Mouse (Mus musculus) spleen, adult 18-20 months (tissue): ENCODE results near the gene Eif3b.

Experiments used
- DNase-seq, 2 experiments: peaks; one replicate each; pipeline ENCODE4 v3.0.0; 2022; ENCODE audit warnings: mixed read lengths in 2 of 2

Gene Eif3b

DNA sequence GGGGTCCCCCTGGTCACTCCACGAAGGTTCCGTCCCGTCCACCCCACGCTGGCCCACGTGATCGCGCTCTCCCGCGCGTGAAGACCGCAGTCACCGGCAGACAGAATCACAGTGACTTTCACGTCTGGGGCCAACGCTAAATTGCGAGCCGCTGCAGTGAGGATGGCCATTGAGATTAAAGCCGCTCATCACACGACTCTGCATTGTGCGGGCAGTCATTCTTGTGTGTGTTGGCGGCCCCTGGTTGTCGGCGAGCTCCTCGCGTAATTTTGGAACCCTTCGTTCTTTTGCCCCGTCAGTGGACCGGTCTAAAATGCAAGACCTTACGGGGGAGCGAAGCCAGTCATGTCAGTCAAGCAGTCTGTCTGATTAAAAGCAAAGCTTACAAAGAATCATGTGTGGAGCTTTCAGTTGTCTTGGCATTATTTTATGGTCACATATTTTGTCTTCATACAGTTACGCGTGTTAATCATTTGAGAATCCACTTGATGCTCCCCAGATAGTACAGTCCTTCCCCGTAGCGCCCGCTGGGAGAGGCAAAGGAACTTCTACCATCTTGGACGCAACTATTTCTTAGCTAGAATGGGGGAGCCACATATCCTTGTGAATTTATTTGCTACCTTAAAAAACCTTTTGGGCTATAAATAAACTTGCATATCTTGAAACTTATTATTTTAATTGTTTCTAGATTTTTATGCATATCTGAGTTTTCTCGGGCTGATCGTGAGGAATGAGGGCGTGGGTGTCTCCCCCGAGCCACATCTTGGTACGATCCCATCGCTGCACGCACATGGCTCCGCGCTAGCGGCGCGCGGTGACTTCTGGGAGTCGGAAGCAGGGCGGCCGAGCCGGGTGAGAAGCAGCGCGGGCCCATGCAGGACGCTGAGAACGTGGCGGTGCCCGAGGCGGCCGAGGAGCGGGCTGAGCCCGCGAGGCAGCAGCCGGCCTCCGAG, at the start of gene Eif3b:
Eif3b (plus strand) TSS at position 840 of the 953 bp plus-strand sequence.
- peak; percentile 79 to 86 for DNase-seq

- no peak for DNase-seq
These were observed 49.7 kb upstream of the Eif3b start for GRCm38 (mm10) chr5:140369466-140369865.

- DNase-seq: no peak
These were observed 48.5 kb upstream of the Eif3b start for GRCm38 (mm10) chr5:140370446-140371254.

GRCm38 (mm10) chr5:140371671-140372070, 47.5 kb upstream of the Eif3b start:
- no peak for DNase-seq

DNA sequence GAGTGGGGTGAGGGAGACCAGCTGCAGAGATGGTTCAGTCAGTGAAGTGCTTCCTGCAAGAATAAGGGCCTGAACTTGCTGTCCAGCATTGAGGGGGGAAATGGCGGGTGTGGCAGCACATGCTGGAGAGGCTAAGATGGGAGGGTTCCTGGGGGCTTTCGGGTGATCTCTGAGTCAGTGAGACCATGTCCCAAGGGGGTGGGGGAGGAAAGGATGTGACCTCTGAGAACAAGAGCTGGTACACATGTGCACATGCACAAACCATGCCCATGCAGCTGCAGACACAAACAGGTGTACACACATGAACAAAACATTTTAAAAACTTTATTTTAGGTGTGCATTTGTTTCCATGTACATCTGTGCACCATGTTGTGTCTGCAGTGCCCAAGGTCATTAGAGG, 45.4 kb upstream of the Eif3b start:
- DNase-seq: no peak

GRCm38 (mm10) chr5:140374226-140374625, 44.9 kb upstream of the Eif3b start:
- peak; percentile 43 to 47 for DNase-seq

DNA sequence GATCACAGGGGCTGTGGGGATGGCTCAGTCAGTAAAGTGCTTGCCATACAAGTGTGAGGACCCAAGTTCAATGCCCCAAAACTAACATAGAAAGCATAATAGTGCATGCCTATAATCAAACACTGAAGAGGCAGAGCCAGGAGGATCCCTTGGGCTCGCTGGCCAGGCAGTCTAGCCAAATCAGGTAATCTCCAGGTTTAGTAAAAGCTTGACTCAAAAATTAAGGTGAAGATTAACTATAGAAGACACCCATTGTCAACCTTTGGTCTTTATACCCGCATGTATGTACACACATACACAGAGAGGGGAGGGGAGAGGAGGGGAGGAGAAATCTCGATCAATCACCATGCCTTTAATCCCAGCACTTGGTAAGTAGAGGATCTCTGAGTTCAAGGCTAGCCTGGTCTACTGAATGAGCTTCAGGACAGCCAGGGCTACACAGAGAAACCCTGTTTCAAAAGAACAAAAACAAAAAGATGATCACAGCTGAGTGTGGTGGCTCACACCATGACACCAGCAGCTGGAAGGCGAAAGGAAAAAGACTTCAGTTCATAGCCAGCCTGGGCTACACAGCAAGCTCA, 43.8 kb upstream of the Eif3b start:
- DNase-seq: no peak

GRCm38 (mm10) chr5:140378121-140378853, 40.8 kb upstream of the Eif3b start:
- peak in 1 of 2 experiments; percentile 42 for DNase-seq

GRCm38 (mm10) chr5:140379299-140379698, 39.8 kb upstream of the Eif3b start:
- DNase-seq: peak in 1 of 2 experiments; percentile 25

- DNase-seq: no peak
These were observed 38.0 kb upstream of the Eif3b start for GRCm38 (mm10) chr5:140381156-140381555.

GRCm38 (mm10) chr5:140382688-140383087, 36.4 kb upstream of the Eif3b start:
- peak in 1 of 2 experiments; percentile 50 for DNase-seq

DNA sequence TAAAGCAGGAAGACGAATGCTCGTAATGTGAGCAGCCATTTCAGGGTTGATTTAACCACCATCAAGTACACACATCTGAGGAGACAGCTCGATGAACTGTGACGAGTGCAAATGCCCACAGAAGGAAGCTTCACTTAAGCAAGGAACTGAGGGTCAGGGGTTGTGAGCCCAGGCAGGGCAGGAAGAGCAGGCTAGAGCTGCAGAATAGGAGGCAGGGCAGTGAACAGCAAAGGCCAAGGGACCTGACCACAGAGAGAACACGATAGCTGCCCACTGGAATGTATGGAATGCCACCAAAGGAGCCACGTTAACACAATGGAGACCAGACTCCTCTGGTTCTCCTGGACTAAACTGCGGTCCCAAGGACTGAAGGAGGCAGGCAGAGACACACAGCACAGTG, 35.6 kb upstream of the Eif3b start:
- DNase-seq: peak; percentile 40 to 58

- no peak for DNase-seq
These were observed 34.7 kb upstream of the Eif3b start for GRCm38 (mm10) chr5:140384462-140384861.

- DNase-seq: no peak
These were observed 31.9 kb upstream of the Eif3b start for GRCm38 (mm10) chr5:140387236-140387635.

- DNase-seq: no peak
These were observed 31.2 kb upstream of the Eif3b start for GRCm38 (mm10) chr5:140387816-140388510.

DNA sequence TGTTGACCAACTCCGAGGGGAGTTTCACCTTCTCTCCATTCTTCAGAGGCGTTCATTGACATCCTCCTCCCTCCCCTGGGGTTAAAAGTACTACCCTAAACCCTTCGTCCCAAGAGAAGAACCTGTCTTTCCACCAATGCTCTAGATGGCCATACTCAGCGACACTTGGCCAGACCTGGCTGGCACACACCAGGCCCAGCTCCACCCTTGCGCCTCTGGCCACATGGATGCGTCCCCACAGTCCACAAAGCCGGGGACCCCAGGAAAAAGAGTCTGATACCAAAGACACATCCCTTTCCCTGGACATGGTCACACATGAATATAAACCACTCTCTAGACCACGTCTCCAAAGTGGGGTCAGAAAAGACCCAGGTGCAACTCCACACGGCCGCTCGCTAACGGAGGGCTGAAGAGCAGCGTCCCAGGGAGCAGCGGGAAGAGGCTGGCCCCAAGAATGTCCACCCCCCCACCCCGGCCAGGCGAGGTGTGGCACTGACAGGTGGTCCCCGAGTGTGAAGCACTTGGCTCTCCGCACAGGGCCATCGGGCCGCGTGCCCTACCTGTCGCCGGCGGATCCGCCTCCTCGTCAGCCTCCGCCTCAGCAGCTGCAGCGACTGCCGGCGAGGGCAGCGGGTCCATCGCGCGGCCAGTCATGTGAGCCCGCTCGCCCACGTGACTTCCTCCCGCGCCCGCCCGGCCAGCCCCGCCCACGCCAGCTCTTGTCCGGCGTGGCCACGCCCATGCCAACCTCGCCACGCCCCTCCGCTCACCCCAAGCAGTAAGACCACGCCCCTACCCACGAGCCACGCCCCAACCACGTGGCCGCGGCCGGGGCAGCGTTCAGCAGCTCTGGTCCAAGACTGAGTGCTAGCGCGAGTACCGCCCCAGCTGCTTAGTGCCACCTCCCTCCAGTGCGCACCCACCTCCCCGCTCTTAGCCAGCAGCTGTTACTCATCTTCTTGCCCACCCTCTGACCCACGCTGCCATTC, 30.2 kb upstream of the Eif3b start, which contains the start of gene Snx8:
Snx8 (minus strand) TSS at position 675 of the 989 bp plus-strand sequence.
- peak; percentile 97 to 100 for DNase-seq

DNA sequence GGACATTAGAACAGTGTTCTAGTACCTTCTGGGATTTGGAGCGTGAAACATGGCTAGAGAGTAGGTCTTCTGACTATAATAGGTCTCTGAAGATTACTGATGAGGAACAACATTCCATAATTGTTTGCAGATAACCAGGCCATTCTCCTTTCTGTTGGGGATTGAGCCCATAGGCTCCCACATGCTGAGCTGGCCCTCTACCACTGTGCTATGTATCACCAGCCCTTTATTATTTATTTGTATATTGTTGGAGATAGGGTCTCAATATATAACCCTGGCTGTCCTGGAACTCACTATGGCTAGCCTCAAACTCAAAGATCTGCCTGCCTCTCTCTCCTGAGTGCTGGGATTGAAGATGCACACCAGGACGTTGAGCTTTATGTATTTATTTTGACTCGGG, 29.5 kb upstream of the Eif3b start:
- DNase-seq: no peak

DNA sequence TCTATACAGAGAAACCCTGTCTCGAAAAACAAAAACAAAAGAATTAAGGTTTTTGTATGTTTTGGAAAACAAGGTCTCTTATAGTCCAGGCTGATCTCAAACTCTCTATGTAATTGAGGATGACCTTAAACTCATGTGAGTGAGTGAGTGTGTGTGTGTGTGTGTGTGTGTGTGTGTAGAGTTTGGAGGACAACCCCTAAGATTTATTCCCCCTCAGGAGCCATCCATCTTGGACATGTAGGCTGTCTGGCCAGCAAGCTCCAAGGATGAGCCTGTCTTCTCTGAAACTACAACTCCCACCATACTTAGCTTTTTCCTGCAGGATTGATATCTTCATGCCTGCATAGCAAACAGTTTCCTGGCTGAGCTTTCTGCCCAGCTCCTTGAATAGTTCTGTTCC, 27.7 kb upstream of the Eif3b start:
- DNase-seq: no peak

GRCm38 (mm10) chr5:140391981-140392380, 27.1 kb upstream of the Eif3b start:
- DNase-seq: no peak

DNA sequence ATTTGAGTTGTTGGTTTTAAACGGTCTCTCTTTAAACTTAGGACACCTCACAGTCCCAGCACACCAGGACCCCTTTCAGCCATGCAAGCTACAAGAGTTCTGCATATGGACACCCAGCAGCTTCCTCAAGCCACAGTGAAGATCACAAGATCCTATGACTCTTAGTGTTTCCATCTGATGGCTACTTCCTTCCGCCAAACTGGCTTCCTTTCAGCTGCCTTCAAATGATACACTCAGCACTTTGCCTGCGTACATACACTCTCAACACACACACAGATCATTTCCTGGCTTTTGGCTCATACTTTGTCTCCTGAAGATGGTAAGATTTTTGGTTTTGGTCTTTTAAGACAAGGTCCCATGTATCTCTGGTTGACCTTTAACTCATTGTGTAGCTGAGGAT, 26.4 kb upstream of the Eif3b start:
- no peak for DNase-seq
